Comparison of ENCODE assay signal across 10 mouse cellular contexts in genomic region chr3:87972203-87972664, GRCm38 (mm10). TPM values are rescaled to one million over a fixed set of nuclear protein-coding genes. Genes with fewer than 3 reads are reported as not detected.
DNase-seq lines count a peak whose midpoint lies in the region; ATAC-seq lines count a peak whose summit lies in the region.
"Had no signal": no experiment of that assay in that cellular context is flagged by ENCODE, and none has a peak within 500 bp of the region (broad histone marks: within the 10 kb centered on the region; RNA-seq: fewer than 3 reads in every experiment).

No protein-coding gene starts in this region.

- no peaks in the 10 kb centered on the region for H3K36me3 ChIP-seq in liver, embryonic 11.5 days (ENCODE audit: control insufficient read depth, insufficient read depth, low read length)
- peaks cover 21% of the 10 kb centered on the region for H3K36me3 ChIP-seq in forebrain, embryonic 13.5 days (ENCODE audit: poor library complexity, severe bottlenecking)
- H3K36me3 ChIP-seq in liver, embryonic 12.5 days = no peaks in the 10 kb centered on the region
- H3K36me3 ChIP-seq in stomach, embryonic 15.5 days = no peaks in the 10 kb centered on the region

- peaks cover 25% of the 10 kb centered on the region for H3K4me1 ChIP-seq in liver, embryonic 11.5 days (replicated peaks; ENCODE audit: control insufficient read depth, insufficient read depth, low read length)
- peaks cover 56% of the 10 kb centered on the region for H3K4me1 ChIP-seq in forebrain, embryonic 13.5 days
- H3K4me1 ChIP-seq in liver, embryonic 12.5 days = peaks cover 24% of the 10 kb centered on the region
- peaks cover 42% of the 10 kb centered on the region for H3K4me1 ChIP-seq in stomach, embryonic 15.5 days

- WGBS in liver, embryonic 11.5 days = 29% methylated on average over 8 of the region's 8 CpGs
- 1% methylated on average over 8 of the region's 8 CpGs for WGBS in forebrain, embryonic 13.5 days
- 32% methylated on average over 8 of the region's 8 CpGs for WGBS in liver, embryonic 12.5 days (ENCODE audit: insufficient replicate concordance)
- WGBS in stomach, embryonic 15.5 days = 13% methylated on average over 8 of the region's 8 CpGs

- no peak overlapping the region for H3K27ac ChIP-seq in liver, embryonic 11.5 days (ENCODE audit: low read depth, low read length)
- peak overlapping the region; percentile 98 for H3K27ac ChIP-seq in forebrain, embryonic 13.5 days
- no peak overlapping the region for H3K27ac ChIP-seq in liver, embryonic 12.5 days
- 0 out of 2 replicates have a peak overlapping the region, but pooled peaks have one; percentile 3 for H3K27ac ChIP-seq in stomach, embryonic 15.5 days
- H3K27ac ChIP-seq: macrophage had no signal

- peaks cover 42% of the 10 kb centered on the region for H3K27me3 ChIP-seq in liver, embryonic 11.5 days (replicated peaks; ENCODE audit: control insufficient read depth, insufficient read depth, low read length)
- H3K27me3 ChIP-seq in forebrain, embryonic 13.5 days = no peaks in the 10 kb centered on the region
- peaks cover 96% of the 10 kb centered on the region for H3K27me3 ChIP-seq in liver, embryonic 12.5 days (replicated peaks)
- H3K27me3 ChIP-seq in stomach, embryonic 15.5 days (replicated peaks) = peaks cover 17% of the 10 kb centered on the region; the same call in 1 of the 2 replicates
- H3K27me3 ChIP-seq: Patski had no signal

- no peak for ATAC-seq in liver, embryonic 11.5 days (replicated peaks; ENCODE audit: low FRiP score)
- 0 out of 2 replicates have a peak, but pooled peaks have one; percentile 19 for ATAC-seq in forebrain, embryonic 13.5 days
- ATAC-seq in liver, embryonic 12.5 days = no peak
- ATAC-seq in stomach, embryonic 15.5 days (ENCODE audit: insufficient read depth, low FRiP score, low read depth) = no peak

- H3K9me3 ChIP-seq in liver, embryonic 11.5 days (ENCODE audit: control insufficient read depth, low read length) = no peaks in the 10 kb centered on the region
- no peaks in the 10 kb centered on the region for H3K9me3 ChIP-seq in forebrain, embryonic 13.5 days (replicated peaks)
- no peaks in the 10 kb centered on the region for H3K9me3 ChIP-seq in liver, embryonic 12.5 days (replicated peaks)
- no peaks in the 10 kb centered on the region for H3K9me3 ChIP-seq in stomach, embryonic 15.5 days

- DNase-seq in liver, embryonic 11.5 days (ENCODE audit: low spot score) = no peak
- DNase-seq in liver = no peak
- DNase-seq in right cerebral cortex, postnatal 10 days (ENCODE audit: low spot score in 2 of 2) = no peak
- no peak for DNase-seq in adrenal gland, adult 2 months
- DNase-seq in right cerebral cortex, postnatal 14 days = no peak

- H3K9ac ChIP-seq in liver, embryonic 11.5 days (ENCODE audit: low read depth, low read length) = 0 out of 2 replicates have a peak overlapping the region, but pooled peaks have one; percentile 20
- peak overlapping the region; percentile 94 for H3K9ac ChIP-seq in forebrain, embryonic 13.5 days
- no peak overlapping the region for H3K9ac ChIP-seq in liver, embryonic 12.5 days
- peak overlapping the region; percentile 38; the same call in 1 of the 2 replicates for H3K9ac ChIP-seq in stomach, embryonic 15.5 days

- peak overlapping the region; percentile 77 for H3K4me2 ChIP-seq in liver, embryonic 11.5 days
- peak overlapping the region; percentile 96 for H3K4me2 ChIP-seq in forebrain, embryonic 13.5 days
- peak overlapping the region; percentile 62 for H3K4me2 ChIP-seq in liver, embryonic 12.5 days
- peak overlapping the region; percentile 95 for H3K4me2 ChIP-seq in stomach, embryonic 15.5 days

- H3K4me3 ChIP-seq in liver, embryonic 11.5 days (ENCODE audit: low read depth, low read length) = peak overlapping the region; percentile 55
- H3K4me3 ChIP-seq in forebrain, embryonic 13.5 days = peak overlapping the region; percentile 82
- peak overlapping the region; percentile 51 for H3K4me3 ChIP-seq in liver, embryonic 12.5 days
- peak overlapping the region; percentile 58 for H3K4me3 ChIP-seq in stomach, embryonic 15.5 days (replicated peaks)

RNA-seq across cellular contexts. Expression of gene Nes, which starts 1.4 kb away (rescaled TPM):
- polyA plus RNA-seq in liver, embryonic 11.5 days (2014; fragmentation: Nextera tagmentation; extraction: Ambion mirVana) = 4.9 and 5.8 TPM in 2 replicates
- 76.3 and 79.9 TPM in 2 replicates for polyA plus RNA-seq in forebrain, embryonic 13.5 days (2015; fragmentation: Nextera tagmentation; extraction: Ambion mirVana)
- polyA plus RNA-seq in liver, embryonic 12.5 days (2016; fragmentation: Nextera tagmentation; extraction: Ambion mirVana) = 7.2 and 7.3 TPM in 2 replicates
- 18.6 and 19.1 TPM in 2 replicates for polyA plus RNA-seq in stomach, embryonic 15.5 days (2015; fragmentation: Nextera tagmentation; extraction: Ambion mirVana)
- total RNA-seq in adrenal gland, adult 2 months (2021) = 1 to 10 TPM; 7.0 to 9.2 TPM
- polyA plus RNA-seq in adrenal gland, adult 2 months (2012; rRNA removed) = 3.5 and 7.0 TPM in 2 replicates

RNA-seq across cellular contexts. Expression of gene Crabp2, which starts 23.8 kb away (rescaled TPM):
- 24.9 and 29.9 TPM in 2 replicates for polyA plus RNA-seq in liver, embryonic 11.5 days (2014; fragmentation: Nextera tagmentation; extraction: Ambion mirVana)
- polyA plus RNA-seq in forebrain, embryonic 13.5 days (2015; fragmentation: Nextera tagmentation; extraction: Ambion mirVana) = 67.1 and 89.5 TPM in 2 replicates
- polyA plus RNA-seq in liver, embryonic 12.5 days (2016; fragmentation: Nextera tagmentation; extraction: Ambion mirVana) = 3.9 and 6.5 TPM in 2 replicates
- polyA plus RNA-seq in stomach, embryonic 15.5 days (2015; fragmentation: Nextera tagmentation; extraction: Ambion mirVana) = 17.2 and 20.0 TPM in 2 replicates
- under 1 TPM; 0.52 to 0.72 TPM for total RNA-seq in adrenal gland, adult 2 months (2021)
- polyA plus RNA-seq in adrenal gland, adult 2 months (2012; rRNA removed) = 0.47 TPM in 1 of 2 replicates, not detected in the other
- polyA plus RNA-seq: macrophage had no signal

RNA-seq across cellular contexts. Expression of gene Bcan, which starts 27.8 kb away (rescaled TPM):
- 0.08 TPM in 1 of 2 replicates, not detected in the other for polyA plus RNA-seq in liver, embryonic 11.5 days (2014; fragmentation: Nextera tagmentation; extraction: Ambion mirVana)
- 9.5 and 9.6 TPM in 2 replicates for polyA plus RNA-seq in forebrain, embryonic 13.5 days (2015; fragmentation: Nextera tagmentation; extraction: Ambion mirVana)
- not detected in 2 replicates for polyA plus RNA-seq in liver, embryonic 12.5 days (2016; fragmentation: Nextera tagmentation; extraction: Ambion mirVana)
- 0.17 and 0.23 TPM in 2 replicates for polyA plus RNA-seq in stomach, embryonic 15.5 days (2015; fragmentation: Nextera tagmentation; extraction: Ambion mirVana)
- 10 to 100 TPM; 52.6 to 54.9 TPM for total RNA-seq in adrenal gland, adult 2 months (2021)
- 127 and 132 TPM in 2 replicates for polyA plus RNA-seq in adrenal gland, adult 2 months (2012; rRNA removed)
- polyA plus RNA-seq: macrophage had no signal

RNA-seq across cellular contexts. Expression of gene Rrnad1, which starts 41.7 kb away (rescaled TPM):
- polyA plus RNA-seq in liver, embryonic 11.5 days (2014; fragmentation: Nextera tagmentation; extraction: Ambion mirVana) = 17.5 and 18.8 TPM in 2 replicates
- polyA plus RNA-seq in forebrain, embryonic 13.5 days (2015; fragmentation: Nextera tagmentation; extraction: Ambion mirVana) = 20.7 and 22.7 TPM in 2 replicates
- polyA plus RNA-seq in liver, embryonic 12.5 days (2016; fragmentation: Nextera tagmentation; extraction: Ambion mirVana) = 11.1 and 11.4 TPM in 2 replicates
- 16.2 and 17.6 TPM in 2 replicates for polyA plus RNA-seq in stomach, embryonic 15.5 days (2015; fragmentation: Nextera tagmentation; extraction: Ambion mirVana)
- total RNA-seq in adrenal gland, adult 2 months (2021) = 10 to 100 TPM; 13.1 to 16.3 TPM
- 41.5 and 44.6 TPM in 2 replicates for polyA plus RNA-seq in adrenal gland, adult 2 months (2012; rRNA removed)

RNA-seq across cellular contexts. Expression of gene Isg20l2, which starts 42.1 kb away (rescaled TPM):
- polyA plus RNA-seq in liver, embryonic 11.5 days (2014; fragmentation: Nextera tagmentation; extraction: Ambion mirVana) = 66.9 and 68.1 TPM in 2 replicates
- 61.8 and 63.0 TPM in 2 replicates for polyA plus RNA-seq in forebrain, embryonic 13.5 days (2015; fragmentation: Nextera tagmentation; extraction: Ambion mirVana)
- polyA plus RNA-seq in liver, embryonic 12.5 days (2016; fragmentation: Nextera tagmentation; extraction: Ambion mirVana) = 51.9 and 52.2 TPM in 2 replicates
- 45.8 and 48.1 TPM in 2 replicates for polyA plus RNA-seq in stomach, embryonic 15.5 days (2015; fragmentation: Nextera tagmentation; extraction: Ambion mirVana)
- 10 to 100 TPM; 16.3 to 21.4 TPM for total RNA-seq in adrenal gland, adult 2 months (2021)
- polyA plus RNA-seq in adrenal gland, adult 2 months (2012; rRNA removed) = 9.4 and 9.7 TPM in 2 replicates

Comparison
In these comparisons a context has a peak if more than half of its experiments do, and no peak if none do; other contexts are left out.
1. H3K27ac ChIP-seq: peak in forebrain, embryonic 13.5 days (single experiment) and stomach, embryonic 15.5 days (single experiment); none in liver, embryonic 11.5 days (single experiment) and liver, embryonic 12.5 days (single experiment).
2. RNA of gene Bcan, which starts 27.8 kb away (polyA plus RNA-seq): 127 to 132 TPM in adrenal gland, adult 2 months; 9.5 to 9.6 TPM in forebrain, embryonic 13.5 days, 0.17 to 0.23 TPM in stomach, embryonic 15.5 days, 0.08 TPM in liver, embryonic 11.5 days and not detected in liver, embryonic 12.5 days; every median in the first group is over 10 times any median in the second.
3. Peak in every context shown above with its lines, with median percentiles within 50 percentile points of each other: H3K4me2 ChIP-seq and H3K4me3 ChIP-seq.